Mouse (Mus musculus) CH12.LX (cell line): Measurements from ENCODE around the gene Tnpo2.

Experiments
- BHLHE40 ChIP-seq: IDR thresholded peaks from 2 replicates; pipeline ENCODE4 v1.6.1; 2011; ENCODE audit warnings: mild to moderate bottlenecking, low read depth, low read length, improper control_type of control experiment
- CHD2 ChIP-seq: IDR thresholded peaks from 2 replicates; pipeline ENCODE4 v1.6.1; 2011; ENCODE audit warnings: low read length, improper control_type of control experiment
- CTCF ChIP-seq, 2 experiments: IDR thresholded peaks in 1 of 2; conservative IDR thresholded peaks in 1 of 2; 2 replicates each; pipeline ENCODE4 v1.5.1; 2011 to 2012; ENCODE audit warnings: low read depth in 2 of 2, low read length in 2 of 2, improper control_type of control experiment in 1 of 2, inconsistent platforms in 1 of 2, mild to moderate bottlenecking in 1 of 2, moderate library complexity in 1 of 2
- E2F4 ChIP-seq: IDR thresholded peaks from 2 replicates; pipeline ENCODE4 v1.6.1; 2011; ENCODE audit warnings: low read depth, low read length, improper control_type of control experiment; ENCODE audit not compliant: insufficient replicate concordance
- ELF1 ChIP-seq: IDR thresholded peaks from 2 replicates; pipeline ENCODE4 v1.6.1; 2014; ENCODE audit warnings: low read depth, mild to moderate bottlenecking, inconsistent platforms, low read length, improper control_type of control experiment
- EP300 ChIP-seq: IDR thresholded peaks from 2 replicates; pipeline ENCODE4 v1.6.1; 2011; ENCODE audit warnings: low read length, improper control_type of control experiment
- MAX ChIP-seq: IDR thresholded peaks from 2 replicates; pipeline ENCODE4 v1.6.1; 2011; ENCODE audit warnings: low read length, improper control_type of control experiment
- POLR2A ChIP-seq: IDR thresholded peaks from 2 replicates; pipeline ENCODE4 v1.6.1; 2011; ENCODE audit warnings: low read depth, mild to moderate bottlenecking, improper control_type of control experiment, low read length
- POLR2AphosphoS2 ChIP-seq: IDR thresholded peaks from 2 replicates; pipeline ENCODE4 v1.6.1; 2011; ENCODE audit warnings: low read depth, low read length, improper control_type of control experiment
- RAD21 ChIP-seq: IDR thresholded peaks from 2 replicates; pipeline ENCODE4 v1.6.1; 2011; ENCODE audit warnings: low read depth, mild to moderate bottlenecking, low read length, improper control_type of control experiment, moderate library complexity
- SIN3A ChIP-seq: IDR thresholded peaks from 2 replicates; pipeline ENCODE4 v1.6.1; 2012; ENCODE audit warnings: low read length, improper control_type of control experiment, inconsistent platforms
- USF1 ChIP-seq: IDR thresholded peaks from 2 replicates; pipeline ENCODE4 v1.6.1; 2014; ENCODE audit warnings: low read depth, mild to moderate bottlenecking, inconsistent platforms, low read length, improper control_type of control experiment

DNA sequence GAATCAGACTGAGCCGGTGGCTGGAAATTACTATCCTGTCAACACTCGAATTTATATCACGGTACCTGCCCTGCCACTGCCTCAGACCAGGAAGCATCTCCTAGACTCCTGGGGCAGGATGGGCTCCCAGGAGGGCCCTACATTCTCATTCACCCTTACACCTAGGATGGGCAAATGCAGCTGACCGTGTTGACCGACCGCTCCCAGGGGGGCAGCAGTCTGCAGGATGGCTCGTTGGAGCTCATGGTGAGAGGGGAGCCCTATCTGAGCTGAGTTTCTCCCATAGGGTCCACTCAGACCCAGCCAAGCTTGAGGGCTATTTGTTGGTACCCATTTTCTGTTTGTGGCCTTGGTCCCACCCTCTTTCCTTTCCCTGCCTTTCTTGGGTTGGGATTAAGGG lies 58.9 kb downstream of the Tnpo2 start:
- TF ChIP-seq BHLHE40 (no peak), E2F4 (no peak), RAD21 (no peak), POLR2AphosphoS2 (no peak), CTCF (conservative IDR thresholded peaks at IDR 0.05 in 1 of 2, IDR thresholded peaks at IDR 0.05 in 1 of 2; ENCODE audit: low read depth in 2 of 2, low read length in 2 of 2) (no peak), ELF1 (no peak), POLR2A (no peak), SIN3A (no peak), EP300 (no peak), CHD2 (no peak), MAX (no peak), USF1 (no peak)
